Mouse (Mus musculus) embryonic facial prominence, embryonic 15.5 days (tissue): ENCODE results near the gene Olfr1416. TPM values are rescaled to one million over a fixed set of nuclear protein-coding genes. Genes with fewer than 3 reads are reported as not detected.

Experiments used
- ATAC-seq: fragments of 200-750 bp; cut with Nextera tagmentation; 2 replicates; pipeline ENCODE4 v1.8.0; 2017; ENCODE audit warnings: low read depth, moderate TSS enrichment; ENCODE audit not compliant: insufficient number of reproducible peaks, low FRiP score, low TSS enrichment
- H3K27ac ChIP-seq: fragments of 300-500 bp; sonication (generic); replicated peaks from 2 replicates; pipeline ENCODE4 v1.5.1; 2015; ENCODE audit warnings: mild to moderate bottlenecking, inconsistent platforms
- H3K27me3 ChIP-seq: fragments of 300-500 bp; sonication (generic); 2 replicates; pipeline ENCODE4 v1.6.1; 2015; ENCODE audit warnings: inconsistent platforms
- H3K36me3 ChIP-seq: fragments of 300-500 bp; sonication (generic); 2 replicates; pipeline ENCODE4 v1.6.1; 2015; ENCODE audit warnings: mild to moderate bottlenecking, inconsistent platforms
- H3K4me1 ChIP-seq: fragments of 300-500 bp; sonication (generic); 2 replicates; pipeline ENCODE4 v1.6.1; 2015; ENCODE audit warnings: inconsistent platforms
- H3K4me2 ChIP-seq: fragments of 300-500 bp; sonication (generic); replicated peaks from 2 replicates; pipeline ENCODE4 v1.6.1; 2015; ENCODE audit warnings: mild to moderate bottlenecking, inconsistent platforms
- H3K4me3 ChIP-seq: fragments of 300-500 bp; sonication (generic); replicated peaks from 2 replicates; pipeline ENCODE4 v1.5.1; 2015; ENCODE audit warnings: mild to moderate bottlenecking, inconsistent platforms
- H3K9ac ChIP-seq: fragments of 300-500 bp; sonication (generic); 2 replicates; pipeline ENCODE4 v1.6.1; 2015; ENCODE audit warnings: inconsistent platforms
- H3K9me3 ChIP-seq: fragments of 300-500 bp; sonication (generic); replicated peaks from 2 replicates; pipeline ENCODE4 v1.6.1; 2016; ENCODE audit warnings: inconsistent platforms
- WGBS: fragments of 180-500 bp; shearing (Covaris S2); methylation state at CpG from one replicate; pipeline ENCODE4 v1.1.7; 2015; 5-methylcytosine and 5-hydroxymethylcytosine counted together
- microRNA-seq: library from miRNA; unstranded; fragments of <30 nt; microRNA quantifications from one replicate; pipeline ENCODE4, GENCODE M21; 2016; ENCODE audit warnings: borderline number of aligned reads
- polyA plus RNA-seq: library from polyadenylated mRNA; unstranded; fragments of >200 nt; fragmentation: Nextera tagmentation; extraction: Ambion mirVana; gene quantifications from 2 replicates; pipeline ENCODE4 v1.2.1, GENCODE M21; 2015

Gene Olfr1416
- polyA plus RNA-seq, 1 experiment from 2014 or later, result not detected

- H3K4me3 ChIP-seq, result no peak overlapping the region
- 0 out of 2 replicates have a peak, but pooled peaks cover under 1% of the 10 kb centered on the region for H3K4me1 ChIP-seq
- no peak for ATAC-seq
- H3K27ac ChIP-seq, result no peak overlapping the region
- H3K9ac ChIP-seq, result no peak overlapping the region
- no peaks in the 10 kb centered on the region for H3K27me3 ChIP-seq
- no peak overlapping the region for H3K4me2 ChIP-seq
- no peaks in the 10 kb centered on the region for H3K9me3 ChIP-seq
- H3K36me3 ChIP-seq, result no peaks in the 10 kb centered on the region
- WGBS, result 78% methylated on average over 3 of the region's 3 CpGs
Observed at GRCm38 (mm10) chr1:92431420-92431819, 53.5 kb downstream of the Olfr1416 start.

- Histone ChIP-seq H3K4me2 (no peak overlapping the region), H3K27me3 (no peaks in the 10 kb centered on the region), H3K4me1 (no peaks in the 10 kb centered on the region), H3K27ac (no peak overlapping the region), H3K9ac (no peak overlapping the region), H3K4me3 (no peak overlapping the region), H3K9me3 (no peaks in the 10 kb centered on the region), H3K36me3 (no peaks in the 10 kb centered on the region)
- 76% methylated on average over 1 of the region's 1 CpGs for WGBS
- ATAC-seq, result no peak
Observed at GRCm38 (mm10) chr1:92430991-92431390, 53.9 kb downstream of the Olfr1416 start.

Small RNAs within 50 kb of the gene (microRNA-seq; reads per million reads assigned to microRNA genes)
- 1.6 reads per million for gene Mir6900

Other genes with a start within 250 kb of the Olfr1416 start
- gene Ndufa10, start 11.3 kb downstream of the Olfr1416 start, polyA plus RNA-seq, result 249 and 278 TPM in 2 replicates
- gene Olfr1415, start 11.0 kb upstream of the Olfr1416 start, polyA plus RNA-seq, result not detected in 2 replicates
- gene Olfr1414, start 33.5 kb upstream of the Olfr1416 start, polyA plus RNA-seq, result not detected in 2 replicates
- not detected in 2 replicates for gene Olfr1413, start 86.2 kb upstream of the Olfr1416 start, polyA plus RNA-seq
- not detected in 2 replicates for gene Olfr1412, start 100.7 kb upstream of the Olfr1416 start, polyA plus RNA-seq
- gene Olfr1411, start 109.3 kb upstream of the Olfr1416 start, polyA plus RNA-seq, result not detected in 2 replicates
- gene Olfr1410, start 120.7 kb upstream of the Olfr1416 start, polyA plus RNA-seq, result 0.17 TPM in 1 of 2 replicates, not detected in the other
- gene Olfr12, start 132.7 kb upstream of the Olfr1416 start, polyA plus RNA-seq, result 0.05 TPM in 1 of 2 replicates, not detected in the other
- gene Cops9, start 156.9 kb upstream of the Olfr1416 start, polyA plus RNA-seq, result 403 and 419 TPM in 2 replicates
- gene Otos, start 163.7 kb upstream of the Olfr1416 start, polyA plus RNA-seq, result 0.11 and 0.17 TPM in 2 replicates